Mouse (Mus musculus) left cerebral cortex, adult 18-20 months (tissue): ENCODE measurements around the gene Tmcc1. TPM values are rescaled to one million over a fixed set of nuclear protein-coding genes. Genes with fewer than 3 reads are reported as not detected.

ENCODE experiments used
- DNase-seq, 2 experiments: peaks; one replicate each; pipeline ENCODE4 v3.0.0; 2021 to 2022; ENCODE audit warnings: low spot score in 2 of 2, mixed read lengths in 1 of 2
- total RNA-seq, 2 experiments: library from RNA; stranded (reverse); gene quantifications; 2 replicates each; pipeline ENCODE4 v1.2.3; 2021

Tmcc1 gene
- total RNA-seq, 2 experiments from 2014 or later: 70.5 to 79.6 TPM

- no peak for DNase-seq
These were observed 217.7 kb downstream of the Tmcc1 start for GRCm38 (mm10) chr6:115975606-115976005.

GRCm38 (mm10) chr6:115973881-115974662 lies 219.2 kb downstream of the Tmcc1 start:
- no peak for DNase-seq

DNA sequence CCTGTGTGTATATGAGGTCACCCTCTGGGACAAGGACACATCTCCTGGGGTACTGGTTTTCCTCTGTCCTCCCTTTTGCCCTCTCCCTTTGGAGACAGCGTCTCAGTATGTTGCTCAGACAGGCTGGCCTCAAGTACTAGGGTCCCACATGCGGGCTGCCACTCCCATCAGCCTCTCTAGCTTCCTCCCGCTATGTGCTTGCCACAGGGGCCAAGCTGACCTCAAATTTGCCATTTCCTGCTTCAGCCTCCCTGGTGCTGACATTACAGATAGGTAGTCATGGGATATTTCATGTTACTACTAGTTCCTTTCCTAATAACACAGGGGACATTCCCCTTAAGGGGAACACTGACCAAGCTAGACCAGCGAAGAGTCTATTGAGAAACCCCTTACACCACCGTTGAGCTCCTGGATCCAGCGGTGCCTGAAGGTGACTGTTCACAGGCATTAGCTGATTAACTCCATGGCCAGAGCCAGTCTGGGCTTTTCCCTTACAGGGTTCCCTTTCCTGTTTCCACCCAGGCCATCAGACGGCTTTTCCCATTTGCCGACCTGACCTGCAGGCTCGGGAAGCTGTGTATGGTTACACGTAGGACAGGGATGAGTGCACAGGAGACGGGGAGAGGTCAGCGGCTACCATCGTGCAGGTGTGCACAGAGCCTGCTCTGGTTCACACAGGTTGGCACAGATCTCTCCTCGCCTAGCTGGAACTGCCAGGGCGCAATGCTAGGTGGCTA lies 220.0 kb downstream of the Tmcc1 start:
- DNase-seq: no peak

GRCm38 (mm10) chr6:115972083-115972764 lies 221.1 kb downstream of the Tmcc1 start:
- DNase-seq: no peak

DNA sequence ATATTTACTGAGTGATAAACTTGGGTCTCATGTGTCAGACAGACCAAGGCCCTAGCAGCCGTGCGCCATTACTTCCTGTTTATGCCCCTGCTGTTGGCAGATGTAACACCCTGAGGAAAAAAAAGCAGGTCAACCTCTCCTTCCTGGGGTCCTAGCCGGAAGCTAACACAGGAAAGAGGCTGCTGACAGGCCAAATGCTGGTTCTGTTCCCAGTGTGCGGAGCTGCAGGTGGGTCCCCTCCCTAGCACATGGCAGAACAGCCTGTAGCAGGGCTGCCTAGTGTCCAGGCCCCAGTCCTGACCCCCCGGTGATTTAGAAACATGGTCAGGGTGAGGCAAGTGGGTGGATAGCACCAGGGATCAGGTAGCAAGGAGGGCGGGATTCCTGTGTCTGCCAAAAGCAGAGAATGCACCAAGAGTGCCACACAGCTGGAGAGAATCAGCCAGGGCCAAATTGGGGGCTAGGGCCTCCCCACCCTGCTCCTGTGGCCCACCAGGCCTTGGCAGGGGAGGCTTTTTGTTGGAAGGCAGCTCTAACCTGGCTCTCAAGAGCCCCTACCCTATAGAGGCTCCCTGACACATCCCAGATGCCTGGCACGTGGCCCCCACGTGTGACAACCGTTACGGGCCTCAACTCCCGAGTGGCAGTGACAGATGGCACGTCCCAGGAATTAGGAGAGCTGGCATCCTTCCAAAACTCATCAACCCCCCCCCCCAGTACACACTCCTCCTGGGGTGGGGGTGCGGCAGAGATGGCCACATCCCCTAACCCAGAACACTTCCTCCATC lies 221.8 kb downstream of the Tmcc1 start:
- DNase-seq: no peak

DNA sequence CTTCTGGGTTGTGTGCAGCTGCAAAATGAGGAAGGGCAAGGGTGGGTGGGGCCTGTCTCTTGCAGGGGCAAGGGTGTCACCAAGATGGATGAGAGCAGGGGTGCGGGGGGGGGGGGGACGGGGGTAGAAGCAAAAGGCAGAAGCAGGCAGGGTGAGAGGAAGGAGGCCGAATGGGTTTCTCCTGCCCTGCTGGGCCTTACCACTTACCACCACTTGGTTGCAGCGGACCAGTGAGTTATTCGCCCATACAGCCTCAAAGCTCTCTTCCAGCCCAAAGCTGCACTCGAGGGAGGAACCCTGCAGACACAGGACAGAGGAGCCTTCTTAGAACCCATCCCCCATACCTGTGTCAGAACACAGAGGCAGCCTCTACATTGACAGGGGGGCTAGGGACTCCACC lies 223.3 kb downstream of the Tmcc1 start:
- DNase-seq: no peak

- no peak for DNase-seq
These were observed 224.2 kb downstream of the Tmcc1 start for GRCm38 (mm10) chr6:115969103-115969502.

DNA sequence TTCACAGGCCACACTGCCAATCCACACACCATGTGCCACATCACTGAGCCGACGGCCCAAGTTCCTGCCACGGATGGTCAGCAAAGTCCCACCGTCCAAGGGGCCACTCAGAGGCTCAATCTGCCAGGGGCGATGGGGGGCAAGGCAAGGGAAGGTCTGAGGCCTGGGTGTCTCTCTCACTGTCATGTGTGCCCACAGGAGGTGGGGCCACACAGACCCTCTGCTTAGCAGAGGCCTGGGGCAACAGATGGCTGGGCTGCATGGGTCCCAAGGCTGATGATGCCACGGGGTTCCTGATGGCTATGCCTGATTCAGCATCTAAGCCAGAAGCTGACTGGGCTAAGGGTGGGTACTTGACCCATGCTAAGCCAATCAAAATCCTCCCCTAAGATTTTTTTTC lies 224.6 kb downstream of the Tmcc1 start:
- DNase-seq: no peak

Other genes starting within 250 kb of the Tmcc1 start
- gene H1foo, start 248.5 kb downstream of the Tmcc1 start, total RNA-seq: not detected
- gene Plxnd1, start 198.5 kb downstream of the Tmcc1 start, total RNA-seq: 100 to 1,000 TPM; 103 to 123 TPM
- 10 to 100 TPM; 84.3 to 88.0 TPM for gene Washc2, start 14.6 kb upstream of the Tmcc1 start, total RNA-seq
- gene Zfand4, start 70.7 kb upstream of the Tmcc1 start, total RNA-seq: 1 to 10 TPM; 8.0 to 8.8 TPM
- 10 to 100 TPM; 45.1 to 46.2 TPM for gene March8, start 144.5 kb upstream of the Tmcc1 start, total RNA-seq